Mouse (Mus musculus) testis, adult 2 months (tissue): ENCODE results near the gene Afmid.

Experiments
- CTCF ChIP-seq: fragments of 200-500 bp; IDR thresholded peaks from 2 replicates; pipeline ENCODE4 v1.5.1; 2012; ENCODE audit warnings: low read depth, mild to moderate bottlenecking, inconsistent platforms, low read length, moderate library complexity; ENCODE audit not compliant: control insufficient read depth, insufficient read depth, insufficient replicate concordance
- POLR2A ChIP-seq: fragments of 200-500 bp; IDR thresholded peaks from 2 replicates; pipeline ENCODE4 v1.6.1; 2012; ENCODE audit warnings: low read depth, mild to moderate bottlenecking, inconsistent platforms, low read length, moderate library complexity; ENCODE audit not compliant: control insufficient read depth

- TF ChIP-seq CTCF (no peak), POLR2A (no peak)
These were observed 22.7 kb downstream of the Afmid start for GRCm38 (mm10) chr11:117848271-117848984.
